Mouse (Mus musculus) embryonic facial prominence, embryonic 11.5 days (tissue): ENCODE data around the gene Msx1. TPM values are rescaled to one million over a fixed set of nuclear protein-coding genes. Genes with fewer than 3 reads are reported as not detected.

Experiments used
- ATAC-seq: fragments of 200-750 bp; cut with Nextera tagmentation; replicated peaks from 2 replicates; pipeline ENCODE4 v1.8.0; 2017; ENCODE audit warnings: low read depth; ENCODE audit not compliant: insufficient number of reproducible peaks, low FRiP score, low TSS enrichment
- DNase-seq: peaks from one replicate; pipeline ENCODE4 v3.0.0-alpha.2; 2015; ENCODE audit warnings: low spot score
- H3K27ac ChIP-seq: fragments of 300-500 bp; sonication (generic); replicated peaks from 2 replicates; pipeline ENCODE4 v1.5.1; 2014; ENCODE audit warnings: mild to moderate bottlenecking, low read depth, low read length, control low read depth
- H3K27me3 ChIP-seq: fragments of 300-500 bp; sonication (generic); 2 replicates; pipeline ENCODE4 v1.6.1; 2014; ENCODE audit warnings: mild to moderate bottlenecking, low read length, moderate library complexity, mixed read lengths; ENCODE audit not compliant: control insufficient read depth, insufficient read depth
- H3K36me3 ChIP-seq: fragments of 300-500 bp; sonication (generic); replicated peaks from 2 replicates; pipeline ENCODE4 v1.6.1; 2014; ENCODE audit warnings: low read depth, mild to moderate bottlenecking, low read length, moderate library complexity, mixed read lengths; ENCODE audit not compliant: control insufficient read depth, insufficient read depth
- H3K4me1 ChIP-seq: fragments of 300-500 bp; sonication (generic); 2 replicates; pipeline ENCODE4 v1.6.1; 2014; ENCODE audit warnings: low read length, mixed read lengths; ENCODE audit not compliant: control insufficient read depth, insufficient read depth
- H3K4me2 ChIP-seq: fragments of 300-500 bp; sonication (generic); 2 replicates; pipeline ENCODE4 v1.6.1; 2014; ENCODE audit warnings: low read depth, mild to moderate bottlenecking, control low read depth, low read length, moderate library complexity
- H3K4me3 ChIP-seq: fragments of 300-500 bp; sonication (generic); 2 replicates; pipeline ENCODE4 v1.5.1; 2014; ENCODE audit warnings: low read depth, low read length, control low read depth
- H3K9ac ChIP-seq: fragments of 300-500 bp; sonication (generic); replicated peaks from 2 replicates; pipeline ENCODE4 v1.6.1; 2014; ENCODE audit warnings: mild to moderate bottlenecking, control low read depth, low read length
- H3K9me3 ChIP-seq: fragments of 300-500 bp; sonication (generic); replicated peaks from 2 replicates; pipeline ENCODE4 v1.6.1; 2016; ENCODE audit warnings: mild to moderate bottlenecking, low read length, inconsistent platforms, mixed read lengths; ENCODE audit not compliant: control insufficient read depth
- WGBS: fragments of 180-500 bp; shearing (Covaris S2); extraction: QIAGEN DNeasy Blood & Tissue Kit; methylation state at CpG from one replicate; pipeline ENCODE4 v1.1.7; 2014; 5-methylcytosine and 5-hydroxymethylcytosine counted together
- polyA plus RNA-seq: library from polyadenylated mRNA; unstranded; fragments of >200 nt; fragmentation: Nextera tagmentation; extraction: Ambion mirVana; gene quantifications from 2 replicates; pipeline ENCODE4 v1.2.1, GENCODE M21; 2014

The Msx1 gene
- polyA plus RNA-seq, 1 experiment from 2014 or later: 330 TPM

DNA sequence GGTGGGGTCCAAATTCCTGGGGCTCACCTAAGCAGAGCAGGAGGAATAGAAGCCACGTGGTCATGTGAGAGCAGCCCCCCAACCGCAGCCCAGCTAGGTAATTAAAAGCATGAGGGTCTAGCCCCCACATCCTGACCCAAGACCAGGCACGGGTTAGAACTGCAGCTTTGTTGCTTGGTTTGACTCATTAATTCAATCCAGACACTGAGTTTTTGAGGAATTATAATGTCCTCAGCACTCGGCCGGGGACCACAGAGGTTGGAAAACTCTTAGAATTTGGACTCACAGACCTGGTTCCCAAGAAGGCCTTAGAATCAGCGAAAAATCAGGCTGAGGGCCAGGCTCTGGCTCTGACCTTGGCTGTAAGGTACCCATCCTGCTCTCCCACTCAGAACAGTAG is 53.5 kb downstream of the Msx1 start:
- no peak for ATAC-seq
- no peaks in the 10 kb centered on the region for H3K9me3 ChIP-seq
- H3K4me3 ChIP-seq: no peak overlapping the region
- H3K27ac ChIP-seq: no peak overlapping the region
- peak; percentile 51 for DNase-seq
- no peak overlapping the region for H3K4me2 ChIP-seq
- no peak overlapping the region for H3K9ac ChIP-seq
- H3K36me3 ChIP-seq: no peaks in the 10 kb centered on the region
- H3K27me3 ChIP-seq: no peaks in the 10 kb centered on the region
- no peaks in the 10 kb centered on the region; the same call in 1 of the 2 replicates for H3K4me1 ChIP-seq
- WGBS: 43% methylated on average over 6 of the region's 6 CpGs

Other genes starting within 250 kb of the Msx1 start
- gene Stk32b, start 107.4 kb downstream of the Msx1 start, polyA plus RNA-seq: 1.6 and 2.4 TPM in 2 replicates
- 1.0 and 1.2 TPM in 2 replicates for gene Cytl1, start 89.1 kb downstream of the Msx1 start, polyA plus RNA-seq
- 65.1 and 71.4 TPM in 2 replicates for gene Stx18, start 214.2 kb upstream of the Msx1 start, polyA plus RNA-seq